Mouse (Mus musculus) mouse trophoblast stem cell (cell line): ENCODE measurements around the gene Pin4.
"Not testable (repeated sequence)": the region's sequence is repeated elsewhere in the genome, so short reads cannot be mapped to it uniquely, and the experiment has no call there.

ENCODE experiments used
- in situ Hi-C, 2 experiments: fragments of 300-500 bp; cut with MseI, MboI; formaldehyde crosslinking; loops; 2 replicates in 1 of 2; 3 replicates in 1 of 2; pipeline ENCODE4 v1.15.1; 2025

The Pin4 gene

DNA sequence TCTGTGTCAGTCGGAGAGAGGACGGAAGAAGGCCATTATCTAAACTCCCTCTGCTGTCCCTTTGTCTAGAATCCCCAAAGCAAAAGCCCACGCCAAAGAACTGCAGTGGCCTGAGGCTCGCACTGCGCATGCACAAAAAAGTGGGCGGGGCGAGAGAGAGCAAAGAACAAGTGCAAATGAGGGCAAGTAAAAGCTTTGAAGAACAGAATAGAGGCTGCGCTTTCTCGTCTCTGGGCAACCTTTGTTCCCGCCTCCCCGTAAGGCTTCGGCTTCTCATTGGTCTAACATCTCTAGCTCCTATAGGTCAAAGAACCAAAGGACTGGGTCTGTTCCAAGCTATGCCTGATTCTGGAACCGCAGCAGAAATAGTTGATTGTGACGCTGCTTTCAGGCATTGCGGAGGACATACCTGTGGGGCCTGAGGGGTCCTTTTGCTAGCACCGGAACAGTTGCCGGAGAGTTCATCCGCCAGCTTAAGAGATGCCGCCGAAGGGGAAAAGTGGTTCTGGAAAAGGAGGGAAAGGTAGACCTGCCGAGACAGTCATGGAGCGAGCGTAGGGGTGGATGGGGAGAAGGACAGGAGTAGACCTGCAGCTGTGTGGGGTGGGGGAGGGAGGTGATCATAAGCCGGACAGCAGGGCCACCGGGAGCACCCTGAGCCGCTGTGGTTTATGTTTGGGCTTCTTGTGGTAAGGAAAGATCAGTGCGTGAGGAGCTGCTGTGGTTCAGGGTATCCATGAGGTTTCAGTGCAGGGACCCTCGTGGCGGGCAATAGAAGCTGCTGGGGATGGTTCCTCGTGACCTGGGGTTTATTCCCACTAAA lies at the start of gene Pin4:
Gene Pin4 (plus strand): TSS at position 406 of the 823 bp plus-strand sequence.
- in situ Hi-C loops = no loop called here

DNA sequence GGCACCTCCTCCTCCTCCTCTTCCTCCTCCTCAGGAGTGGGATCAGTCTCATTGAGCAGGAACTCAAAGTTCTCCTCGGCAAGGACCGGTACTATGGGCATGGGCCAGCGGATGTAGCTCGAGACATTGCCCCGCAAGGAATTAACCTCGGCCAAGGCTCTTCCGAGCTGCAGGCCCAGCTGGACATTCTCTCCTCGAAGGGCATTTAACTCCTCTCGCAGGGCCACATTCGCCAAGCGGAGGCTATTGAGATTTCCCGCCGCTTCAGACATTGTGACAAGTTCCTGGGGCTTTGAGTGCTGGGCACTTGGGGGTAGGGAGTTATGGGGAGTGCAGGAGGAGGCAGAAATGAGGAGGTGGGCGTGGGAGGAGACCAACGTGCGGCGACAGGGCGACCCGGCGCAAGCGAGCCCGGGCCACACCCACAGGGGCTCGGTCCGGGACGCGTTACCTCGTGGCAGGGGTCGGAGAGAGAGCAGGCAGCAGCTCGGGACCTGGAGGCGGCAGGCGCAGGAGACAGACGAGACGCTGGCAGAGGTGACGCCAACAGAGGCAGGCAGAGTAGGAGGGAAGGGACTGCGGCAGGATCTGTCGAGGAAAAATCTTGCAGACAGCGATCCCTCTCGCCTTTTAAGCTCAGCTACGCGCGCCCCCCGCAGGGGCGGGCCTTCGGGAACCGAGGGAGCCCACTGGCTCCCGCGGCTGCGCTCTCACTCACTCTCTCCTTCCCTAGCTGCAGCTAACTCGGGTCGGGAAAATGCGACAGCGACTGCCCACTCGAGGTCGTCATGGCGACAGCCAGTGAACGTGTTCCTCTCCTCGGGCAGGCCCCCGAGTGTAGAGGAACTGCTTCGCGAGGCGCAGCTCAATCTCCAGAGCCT lies 48.4 kb upstream of the Pin4 start, which contains the start of gene Rtl5:
Gene Rtl5 (minus strand): TSS at position 714 of the 881 bp plus-strand sequence.
- in situ Hi-C loops = no loop called here

DNA sequence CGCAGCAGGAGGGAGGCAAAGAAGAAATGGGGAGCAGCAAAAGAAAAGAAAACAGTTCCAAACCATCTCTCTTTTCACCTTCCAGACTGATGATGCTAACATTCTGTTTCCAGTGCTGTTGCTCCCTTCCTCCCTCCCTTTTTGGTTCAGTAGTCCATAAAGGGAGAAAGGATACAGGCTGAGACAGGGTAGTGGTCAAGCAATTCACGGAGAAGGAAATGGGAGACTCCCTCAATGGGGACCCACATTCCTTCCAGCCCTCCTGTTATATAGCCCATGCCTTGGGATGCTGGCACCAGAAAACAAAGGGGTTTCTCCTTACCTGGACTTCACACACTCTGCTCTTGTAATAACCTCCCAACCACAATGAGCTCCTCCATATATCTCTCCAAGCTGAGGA lies 47.7 kb upstream of the Pin4 start:
- in situ Hi-C loops = no loop called here

DNA sequence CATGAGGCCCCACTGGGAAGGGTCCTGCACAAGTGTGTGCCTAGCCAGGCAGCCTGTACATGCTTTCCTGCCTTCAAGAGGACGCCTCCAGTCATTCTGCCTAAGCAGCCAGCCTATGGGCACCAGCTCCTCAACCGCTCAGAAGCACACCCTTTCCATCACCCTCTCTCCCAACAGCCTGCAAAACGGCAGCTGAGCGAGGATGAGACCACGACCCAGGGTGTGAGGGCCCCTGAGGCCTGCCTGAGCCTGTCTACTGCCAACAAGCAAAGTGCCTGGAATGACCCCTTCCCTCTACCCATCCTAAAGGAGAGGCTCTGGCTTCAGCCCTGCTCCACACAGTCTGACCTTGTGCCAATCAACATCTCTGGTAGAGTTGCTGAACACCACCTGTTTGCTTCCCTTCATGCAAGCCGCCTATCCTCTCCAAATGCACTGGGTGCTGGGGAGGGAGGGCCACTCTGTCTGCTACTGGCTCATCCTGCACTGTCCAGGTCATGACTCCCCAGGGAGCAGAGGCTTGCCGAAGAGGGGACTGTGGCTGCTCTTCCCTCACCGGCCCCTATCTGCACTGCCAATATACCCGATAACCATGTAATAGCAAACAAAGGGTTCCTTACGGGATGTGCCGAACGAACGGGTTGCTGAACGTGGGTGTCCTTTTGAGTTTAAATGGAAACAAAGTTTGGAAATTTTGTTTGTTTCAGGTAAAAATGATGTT lies 45.5 kb upstream of the Pin4 start:
- in situ Hi-C loops = no loop called here

DNA sequence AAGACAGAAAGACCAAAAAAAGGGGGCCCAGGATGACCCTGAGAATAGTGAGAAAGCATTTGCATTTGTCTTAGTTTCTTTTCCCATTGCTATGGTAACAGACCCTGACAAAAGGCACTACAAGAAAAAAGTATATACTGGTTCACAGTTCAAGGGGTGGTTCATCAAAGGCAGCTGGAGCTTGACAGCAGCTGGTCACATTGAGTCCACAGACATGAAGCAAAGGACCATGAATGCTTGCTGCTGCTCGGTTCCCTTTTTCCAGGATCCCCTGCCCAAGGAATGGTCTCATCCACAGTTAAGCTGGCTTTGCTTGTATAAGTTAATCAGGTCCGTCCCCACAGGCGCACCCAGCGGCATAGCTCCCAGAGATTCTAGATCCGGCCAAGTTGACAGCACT lies 44.8 kb upstream of the Pin4 start:
- in situ Hi-C loops = no loop called here

DNA sequence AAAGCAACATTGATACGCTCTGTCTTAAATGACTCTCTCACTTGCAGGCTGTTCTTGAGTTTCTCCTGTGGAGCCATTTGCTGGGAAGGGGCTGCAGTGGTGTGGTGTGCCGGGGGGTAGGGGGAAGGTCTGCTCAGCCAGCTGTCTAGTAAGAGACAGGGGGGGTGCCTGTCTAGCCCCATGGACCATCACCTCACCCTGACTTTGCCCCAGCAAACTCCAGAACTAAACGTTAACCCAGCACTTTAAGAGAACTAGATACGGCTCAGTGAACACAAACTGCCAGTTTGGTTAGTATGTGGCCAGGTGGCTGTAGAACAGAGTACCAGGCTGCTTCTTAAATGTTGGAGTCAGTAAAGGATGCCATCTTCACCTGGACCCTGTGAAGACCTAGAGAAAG lies 44.1 kb upstream of the Pin4 start:
- in situ Hi-C loops = no loop called here

DNA sequence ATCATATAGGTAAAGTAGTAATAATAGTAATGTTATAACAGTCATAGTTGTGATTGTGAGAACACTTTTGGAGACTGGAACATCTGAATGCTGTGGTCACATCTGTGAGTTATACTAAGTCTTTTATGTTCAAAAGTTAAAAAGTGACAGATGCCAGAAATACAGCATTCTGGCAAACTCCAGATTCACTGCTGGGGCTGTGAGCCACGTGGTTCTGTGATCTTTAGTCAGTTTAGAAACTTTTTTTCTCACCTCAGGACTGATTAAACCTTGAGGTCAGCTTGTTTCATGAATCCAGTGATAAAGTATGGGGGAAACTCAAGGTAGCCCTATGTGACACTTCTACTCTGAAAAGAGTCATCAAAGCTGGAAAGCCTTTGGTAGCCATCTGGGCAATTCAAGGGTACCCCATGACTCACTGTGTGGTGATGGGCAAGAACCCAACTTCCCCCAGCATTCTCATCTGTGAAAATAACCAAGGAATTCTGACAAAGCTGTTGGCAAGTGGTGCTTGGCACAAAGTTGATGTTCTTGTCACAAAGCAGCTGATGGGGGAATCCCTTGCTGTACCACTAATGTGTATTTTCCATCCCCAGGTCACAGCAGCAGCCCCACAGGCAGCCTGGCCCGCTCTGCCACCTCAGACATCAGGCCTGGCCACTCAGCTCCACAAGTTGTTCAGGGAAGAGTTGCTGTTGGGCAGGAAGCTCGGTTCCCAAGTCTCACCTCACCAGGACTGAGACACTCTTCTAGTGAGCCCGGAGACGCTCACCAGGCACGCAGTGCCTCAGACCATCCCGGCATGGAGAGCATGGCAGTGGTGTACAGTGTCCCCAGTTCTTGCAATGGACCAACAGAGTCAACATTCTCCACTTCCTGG lies 42.1 kb upstream of the Pin4 start:
- in situ Hi-C loops = no loop called here

DNA sequence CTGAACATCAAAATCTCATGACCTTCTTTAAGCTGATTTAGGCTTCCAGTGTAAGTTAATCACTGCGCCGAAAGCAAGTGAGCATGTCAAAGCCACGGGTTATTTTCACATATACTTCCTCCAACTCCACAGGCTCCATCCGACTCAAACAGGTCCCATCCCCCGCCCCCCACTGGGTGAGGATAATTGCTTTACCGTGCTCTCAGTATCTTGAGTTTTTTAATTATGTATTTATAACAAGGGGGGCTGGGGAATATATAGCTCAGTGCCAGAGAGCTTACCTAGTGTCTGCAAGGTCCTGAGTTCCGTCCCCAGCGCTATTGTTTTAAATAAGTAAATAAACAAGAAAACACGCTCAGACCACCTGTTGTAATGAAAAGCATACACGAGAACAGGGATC lies 38.2 kb upstream of the Pin4 start:
- in situ Hi-C loops = no loop called here

DNA sequence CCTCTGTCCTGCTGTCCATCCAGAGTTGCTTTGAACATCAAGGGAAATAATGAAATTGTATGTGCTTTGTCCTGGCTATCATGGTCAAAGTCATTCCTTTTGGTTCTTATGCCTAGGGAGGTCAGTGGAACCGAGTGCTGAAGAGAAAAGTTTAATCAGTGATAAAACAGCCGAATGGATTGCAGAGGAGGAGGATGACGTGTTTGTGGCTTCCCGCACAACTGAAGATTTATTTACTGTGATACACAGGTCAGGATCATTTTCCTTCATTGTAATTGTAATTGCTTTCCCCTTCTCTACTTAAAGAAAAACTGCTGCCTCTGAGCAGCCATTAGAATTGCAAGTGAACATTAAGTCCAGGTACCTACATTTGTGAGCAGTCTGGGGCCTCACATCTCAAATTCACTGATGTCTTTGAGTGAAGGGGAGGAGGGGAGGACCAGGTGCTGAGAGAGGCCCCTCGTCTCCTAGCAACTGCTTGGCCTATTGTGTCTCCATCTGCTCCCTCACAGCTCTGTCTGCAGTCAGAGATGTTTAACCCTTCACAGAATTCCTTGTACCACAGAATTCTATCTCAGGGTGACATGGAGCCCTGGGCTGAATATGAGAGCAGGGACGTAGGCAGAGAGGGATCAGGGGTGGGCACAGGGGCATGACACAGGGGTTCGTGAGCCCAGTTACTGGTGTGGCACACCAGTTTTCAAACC lies 37.5 kb upstream of the Pin4 start:
- in situ Hi-C loops = no loop called here

DNA sequence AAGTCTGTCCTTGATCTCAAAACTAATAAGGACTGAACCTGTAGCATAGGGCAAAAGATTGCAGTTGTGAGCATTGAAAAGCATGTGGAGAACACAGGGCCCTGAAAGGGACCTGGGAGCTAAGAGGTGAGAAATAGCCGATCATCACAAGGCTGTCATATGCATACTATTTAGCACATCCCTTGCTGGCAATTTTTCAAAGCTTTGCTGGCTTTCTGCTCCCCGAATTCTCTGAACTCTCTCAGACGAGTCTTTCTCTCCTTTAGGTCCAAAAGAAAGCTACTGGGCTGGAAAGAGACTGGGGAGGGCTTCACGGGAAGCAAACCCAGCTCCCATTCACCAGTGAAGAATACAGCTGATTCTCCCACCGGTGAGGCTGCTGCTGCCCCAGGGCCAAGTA lies 36.9 kb upstream of the Pin4 start:
- in situ Hi-C loops = no loop called here

DNA sequence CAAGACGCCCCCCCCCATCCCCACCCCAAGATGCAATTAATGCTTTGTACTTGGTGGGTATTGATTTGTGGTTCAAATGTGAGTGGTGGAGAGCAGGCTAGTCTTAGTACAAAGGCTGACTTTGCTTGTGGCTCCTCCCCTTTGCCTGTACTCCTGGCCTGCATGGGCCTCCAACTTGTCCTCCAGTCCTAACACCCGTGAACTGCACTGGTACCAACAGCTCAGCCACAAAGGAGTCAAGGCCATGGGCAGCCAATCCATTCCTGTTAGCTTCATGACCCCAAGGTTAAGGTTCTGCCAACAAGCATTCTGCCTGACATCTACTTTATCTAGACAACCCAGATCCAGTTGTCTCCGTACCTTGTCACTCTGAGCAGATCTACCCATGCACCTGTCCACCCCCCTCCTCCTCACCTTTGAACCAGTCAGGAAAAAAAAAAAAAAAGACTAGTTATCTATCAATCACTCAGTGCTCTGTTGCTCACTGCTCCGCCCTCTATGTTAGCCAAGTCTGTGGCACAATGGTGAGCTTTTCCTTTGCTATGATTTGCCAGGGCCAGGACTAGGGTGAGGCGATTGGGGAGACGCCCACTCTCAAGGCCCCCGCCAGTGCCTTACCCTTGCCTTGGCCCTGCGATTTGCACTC lies 33.3 kb upstream of the Pin4 start:
- in situ Hi-C loops = no loop called here

DNA sequence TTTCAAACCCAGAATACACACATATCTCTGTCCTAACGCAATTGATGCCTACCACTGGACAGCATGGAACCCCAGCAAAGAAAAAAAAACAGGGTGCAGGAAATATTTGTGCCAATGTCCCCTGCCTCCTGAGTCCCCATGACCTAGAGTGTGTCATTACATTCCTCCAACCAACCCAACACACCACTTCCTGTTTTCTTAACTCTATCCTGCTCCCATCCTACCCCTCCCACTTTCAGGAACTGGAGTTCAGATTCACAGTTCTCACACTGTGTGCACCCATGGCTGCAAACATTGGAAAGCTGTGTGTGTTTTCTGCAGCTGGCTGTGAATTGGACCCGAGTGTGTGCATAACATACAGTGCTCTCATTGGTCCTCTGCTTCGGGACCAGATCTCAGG lies 28.6 kb upstream of the Pin4 start:
- in situ Hi-C loops = no loop called here

DNA sequence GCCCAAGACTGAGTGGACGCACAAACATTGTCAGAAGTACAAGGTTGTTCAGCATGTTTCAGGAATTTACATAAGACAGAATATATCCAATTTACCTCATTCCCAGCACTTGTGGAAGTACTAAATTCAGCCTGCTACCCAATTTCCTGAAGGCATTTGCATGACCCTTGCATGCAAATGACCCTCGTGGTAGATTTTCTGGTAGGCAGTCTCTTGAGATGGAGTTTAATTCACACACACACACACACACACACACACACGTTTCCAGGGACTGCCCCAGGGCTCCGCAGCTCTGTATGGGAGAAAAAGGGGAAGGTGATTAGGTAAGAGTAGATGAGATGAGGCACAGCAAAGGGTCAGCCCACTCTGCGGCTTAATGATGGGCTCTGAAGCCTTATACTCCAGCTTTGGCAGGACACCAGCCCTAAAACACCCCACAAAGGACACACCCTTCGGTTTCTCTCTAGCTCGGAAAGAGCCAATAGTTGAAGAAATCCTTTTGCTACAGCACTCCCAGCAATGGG lies 24.8 kb upstream of the Pin4 start:
- in situ Hi-C loops = no loop called here

DNA sequence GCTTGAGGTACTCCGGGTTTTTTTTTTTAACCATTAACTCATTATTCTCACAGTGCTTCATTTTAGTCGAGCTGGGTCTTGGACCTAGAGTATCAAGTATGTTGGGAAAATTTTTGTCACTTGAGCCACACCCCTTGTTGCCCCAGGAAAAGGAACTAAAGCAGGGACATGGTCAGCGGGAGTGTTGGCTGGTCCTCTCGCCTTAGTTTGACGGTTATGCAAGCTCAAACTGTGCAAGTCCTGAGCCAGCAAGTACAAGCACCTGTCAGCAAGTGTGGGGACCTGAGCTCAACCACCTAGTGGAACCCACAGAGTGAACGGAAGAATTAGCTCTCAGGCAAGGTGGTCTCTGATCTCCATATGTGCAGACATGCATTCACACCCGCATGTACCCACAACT lies 17.4 kb upstream of the Pin4 start:
- in situ Hi-C loops = no loop called here

DNA sequence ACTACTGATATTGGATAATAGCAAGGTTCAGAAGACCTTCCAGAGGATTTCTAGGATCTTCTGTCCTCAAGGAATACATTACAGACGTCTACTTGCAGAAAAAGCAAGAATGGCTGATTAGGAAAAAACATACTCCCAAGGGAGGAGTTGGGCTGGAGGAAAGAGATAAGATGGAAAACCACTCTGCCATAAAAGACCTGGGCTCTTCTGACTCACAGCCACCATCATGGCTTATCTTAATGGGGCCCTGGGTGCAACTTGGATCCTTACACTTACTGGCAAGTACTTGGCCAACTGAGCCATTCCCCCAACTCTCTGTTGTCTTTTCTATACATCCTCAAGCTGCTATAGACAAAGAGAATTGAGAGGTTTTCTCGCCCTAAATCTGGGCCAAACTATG lies 15.4 kb upstream of the Pin4 start:
- in situ Hi-C loops = not testable (repeated sequence)

DNA sequence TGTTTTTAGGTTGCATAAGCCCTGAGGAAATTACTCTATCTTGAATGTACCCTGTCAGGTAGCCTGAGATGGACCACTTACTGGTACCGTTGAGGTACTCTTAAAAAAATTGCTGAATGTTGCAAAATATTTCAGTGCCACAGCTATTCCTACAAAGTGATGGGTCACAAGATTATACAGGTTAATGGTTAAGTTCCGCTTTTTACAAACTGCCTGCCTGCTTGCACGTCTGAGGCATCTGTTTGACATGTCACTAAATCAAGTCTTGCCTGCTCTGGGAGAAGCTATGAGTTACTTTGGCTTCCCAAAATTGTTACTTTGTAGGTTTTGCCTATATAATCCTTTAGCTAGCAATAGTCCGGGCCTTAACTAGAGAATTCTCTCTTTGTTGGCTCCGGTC lies 9.9 kb upstream of the Pin4 start:
- in situ Hi-C loops = not testable (repeated sequence)

DNA sequence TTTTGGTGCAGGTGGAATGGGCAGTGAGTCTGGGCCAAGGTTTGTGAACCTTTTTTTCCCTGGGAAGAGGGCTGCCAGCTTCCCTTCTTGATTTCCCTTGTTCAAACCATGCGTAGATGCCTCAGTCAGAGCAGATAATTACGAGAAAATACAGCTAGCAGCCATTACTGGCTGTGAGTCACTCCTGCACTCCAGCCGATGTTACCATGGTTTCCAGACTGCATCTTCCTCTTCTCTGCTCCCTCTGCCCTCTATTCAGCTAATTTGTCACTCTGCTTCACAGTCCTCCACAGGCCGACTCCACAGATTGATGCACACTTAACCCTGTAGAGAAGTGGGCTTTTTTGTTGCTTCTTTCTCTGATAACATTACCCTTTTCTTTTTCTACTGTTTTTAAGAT lies 3.6 kb upstream of the Pin4 start:
- in situ Hi-C loops = no loop called here

DNA sequence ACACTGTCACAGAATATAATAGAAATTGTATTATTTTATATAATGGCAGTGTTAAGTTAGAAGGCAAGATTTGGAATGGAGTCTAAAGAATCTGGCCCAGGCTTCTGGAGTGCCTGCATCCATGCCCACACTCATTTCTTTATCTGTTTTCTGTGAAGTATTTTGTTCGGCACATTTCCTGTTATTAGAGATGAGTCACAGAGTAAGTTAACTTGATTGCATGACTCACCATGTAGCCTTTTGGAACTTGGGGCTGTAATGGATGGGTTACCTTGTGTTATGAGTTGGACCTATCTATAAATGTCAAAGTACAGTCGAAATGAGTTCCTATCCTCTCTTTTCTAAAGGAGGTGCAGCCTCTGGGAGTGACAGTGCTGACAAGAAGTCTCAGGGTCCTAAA lies 2.1 kb downstream of the Pin4 start:
- in situ Hi-C loops = no loop called here

DNA sequence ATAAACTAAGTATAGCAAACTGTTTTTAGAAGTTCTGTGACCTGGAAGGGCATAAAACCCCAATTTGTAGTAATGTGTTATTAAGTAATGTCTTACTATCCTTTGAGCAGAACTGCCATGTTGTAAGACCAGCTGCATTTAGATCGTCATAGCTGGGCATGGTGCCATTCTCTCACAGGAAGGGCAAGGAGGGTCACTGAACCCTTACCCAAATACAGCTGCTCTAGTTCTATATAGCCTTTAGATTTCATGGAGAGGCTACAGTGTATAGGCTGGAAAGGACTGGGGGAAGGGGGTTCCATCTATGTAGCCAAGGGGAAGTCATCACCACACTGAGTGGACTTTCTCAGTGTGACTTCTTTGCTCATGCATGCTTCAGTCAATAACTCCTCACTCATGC lies 21.9 kb downstream of the Pin4 start:
- in situ Hi-C loops = no loop called here
